ENCODE assay signal across 14 mouse cellular contexts in the genomic region with DNA sequence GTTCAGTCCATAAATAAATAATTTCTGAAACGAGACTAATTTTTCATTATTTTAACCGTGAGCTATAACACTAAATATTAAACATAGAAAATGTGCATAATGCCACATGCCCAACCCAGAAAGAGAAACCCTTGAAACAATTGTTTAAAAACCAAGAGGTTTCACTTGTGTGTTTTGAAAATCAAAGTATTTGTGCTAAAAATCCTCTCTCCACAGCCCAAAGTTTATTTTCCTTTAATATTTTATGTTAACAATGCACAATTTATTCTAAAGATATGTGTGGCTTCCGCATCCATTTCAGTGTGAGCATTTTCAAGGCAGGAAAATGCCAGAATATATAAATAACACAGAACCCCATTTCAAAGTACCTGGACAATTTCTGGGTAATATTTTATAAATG.
A peak's percentile ranks its signal among the peaks of the same experiment; 100 is the strongest.
DNase-seq lines count a peak whose midpoint lies in the region; ATAC-seq lines count a peak whose summit lies in the region.
"Had no signal": no experiment of that assay in that cellular context is flagged by ENCODE, and none has a peak within 500 bp of the region (broad histone marks: within the 10 kb centered on the region; RNA-seq: fewer than 3 reads in every experiment).

No protein-coding gene starts in this region.

- peak overlapping the region; percentile 59; the same call in 1 of the 2 replicates for H3K27ac ChIP-seq in kidney, embryonic 14.5 days (ENCODE audit: low read depth, low read length)
- H3K27ac ChIP-seq in neural tube, embryonic 12.5 days, result no peak overlapping the region
- H3K27ac ChIP-seq in neural tube, embryonic 15.5 days (replicated peaks), result no peak overlapping the region
- peak overlapping the region; percentile 94 for H3K27ac ChIP-seq in hindbrain, embryonic 14.5 days
- H3K27ac ChIP-seq: liver, embryonic 12.5 days had no signal

- H3K9ac ChIP-seq in kidney, embryonic 14.5 days (ENCODE audit: low read depth, low read length), result no peak overlapping the region; the same call in 1 of the 2 replicates
- H3K9ac ChIP-seq in neural tube, embryonic 12.5 days, result no peak overlapping the region; the same call in 1 of the 2 replicates
- H3K9ac ChIP-seq in neural tube, embryonic 15.5 days (replicated peaks), result no peak overlapping the region
- peak overlapping the region; percentile 31; the same call in 1 of the 2 replicates for H3K9ac ChIP-seq in hindbrain, embryonic 14.5 days
- H3K9ac ChIP-seq: liver, embryonic 12.5 days had no signal

- no peaks in the 10 kb centered on the region for H3K9me3 ChIP-seq in kidney, embryonic 14.5 days (ENCODE audit: control insufficient read depth, low read length)
- no peaks in the 10 kb centered on the region for H3K9me3 ChIP-seq in neural tube, embryonic 12.5 days
- no peaks in the 10 kb centered on the region for H3K9me3 ChIP-seq in neural tube, embryonic 15.5 days (replicated peaks)
- no peaks in the 10 kb centered on the region for H3K9me3 ChIP-seq in hindbrain, embryonic 14.5 days (ENCODE audit: control insufficient read depth, low read length)
- H3K9me3 ChIP-seq: liver, embryonic 12.5 days had no signal

- 16% methylated on average over 3 of the region's 3 CpGs for WGBS in kidney, embryonic 14.5 days
- WGBS in neural tube, embryonic 12.5 days, result 7% methylated on average over 3 of the region's 3 CpGs
- WGBS in neural tube, embryonic 15.5 days, result 19% methylated on average over 3 of the region's 3 CpGs
- WGBS in hindbrain, embryonic 14.5 days, result 12% methylated on average over 3 of the region's 3 CpGs

- no peak for ATAC-seq in kidney, embryonic 14.5 days (ENCODE audit: low FRiP score, low TSS enrichment)
- no peak for ATAC-seq in neural tube, embryonic 12.5 days (ENCODE audit: low FRiP score, low read depth)
- ATAC-seq in neural tube, embryonic 15.5 days (ENCODE audit: low FRiP score), result no peak
- no peak for ATAC-seq in hindbrain, embryonic 14.5 days (ENCODE audit: low FRiP score)
- ATAC-seq: liver, embryonic 12.5 days had no signal

- peak overlapping the region; percentile 30; the same call in 1 of the 2 replicates for H3K4me2 ChIP-seq in kidney, embryonic 14.5 days (replicated peaks; ENCODE audit: low read depth, low read length)
- peak overlapping the region; percentile 94 for H3K4me2 ChIP-seq in neural tube, embryonic 12.5 days (replicated peaks)
- no peak overlapping the region for H3K4me2 ChIP-seq in neural tube, embryonic 15.5 days
- peak overlapping the region; percentile 67 for H3K4me2 ChIP-seq in hindbrain, embryonic 14.5 days (replicated peaks)

- no peak for DNase-seq in kidney, adult 9 months
- DNase-seq in hindbrain, embryonic 14.5 days (ENCODE audit: low spot score), result no peak
- no peak for DNase-seq in T-cell, adult 2 months (ENCODE audit: low spot score)
- DNase-seq in cerebellum, adult 11 months, result no peak
- DNase-seq: heart, adult 11 months; heart, postnatal 36 days; kidney, postnatal 25 days; lung, postnatal 36 days; right cerebral cortex, postnatal 25 days had no signal

- peaks cover 20% of the 10 kb centered on the region; the same call in 1 of the 2 replicates for H3K4me1 ChIP-seq in kidney, embryonic 14.5 days (ENCODE audit: control insufficient read depth, insufficient read depth, low read length)
- H3K4me1 ChIP-seq in neural tube, embryonic 12.5 days, result peaks cover 39% of the 10 kb centered on the region
- peaks cover 58% of the 10 kb centered on the region for H3K4me1 ChIP-seq in neural tube, embryonic 15.5 days
- H3K4me1 ChIP-seq in hindbrain, embryonic 14.5 days (replicated peaks; ENCODE audit: control insufficient read depth, insufficient read depth, low read length), result peaks cover 53% of the 10 kb centered on the region

- peak overlapping the region; percentile 49; the same call in 1 of the 2 replicates for H3K4me3 ChIP-seq in kidney, embryonic 14.5 days (ENCODE audit: low read length)
- no peak overlapping the region for H3K4me3 ChIP-seq in neural tube, embryonic 12.5 days
- no peak overlapping the region for H3K4me3 ChIP-seq in neural tube, embryonic 15.5 days (replicated peaks)
- no peak overlapping the region for H3K4me3 ChIP-seq in hindbrain, embryonic 14.5 days (replicated peaks; ENCODE audit: low read length)

- H3K27me3 ChIP-seq in kidney, embryonic 14.5 days (ENCODE audit: control insufficient read depth, insufficient read depth, low read length), result no peaks in the 10 kb centered on the region; the same call in 1 of the 2 replicates
- no peaks in the 10 kb centered on the region for H3K27me3 ChIP-seq in neural tube, embryonic 12.5 days (replicated peaks)
- no peaks in the 10 kb centered on the region for H3K27me3 ChIP-seq in neural tube, embryonic 15.5 days (replicated peaks)
- 0 out of 2 replicates have a peak, but pooled peaks cover 5% of the 10 kb centered on the region for H3K27me3 ChIP-seq in hindbrain, embryonic 14.5 days (ENCODE audit: control insufficient read depth, insufficient read depth, low read length)
- H3K27me3 ChIP-seq: CH12.LX had no signal

- H3K36me3 ChIP-seq in kidney, embryonic 14.5 days (ENCODE audit: control insufficient read depth, insufficient read depth, low read length), result no peaks in the 10 kb centered on the region
- no peaks in the 10 kb centered on the region for H3K36me3 ChIP-seq in neural tube, embryonic 12.5 days
- no peaks in the 10 kb centered on the region for H3K36me3 ChIP-seq in neural tube, embryonic 15.5 days
- H3K36me3 ChIP-seq in hindbrain, embryonic 14.5 days (replicated peaks; ENCODE audit: control insufficient read depth, insufficient read depth), result no peaks in the 10 kb centered on the region
- H3K36me3 ChIP-seq: liver, embryonic 12.5 days had no signal

Comparison
In these comparisons a context has a peak if more than half of its experiments do, and no peak if none do; other contexts are left out.
1. H3K27ac ChIP-seq: peak in kidney, embryonic 14.5 days (single experiment) and hindbrain, embryonic 14.5 days (single experiment); none in neural tube, embryonic 12.5 days (single experiment) and neural tube, embryonic 15.5 days (single experiment).